Mouse (Mus musculus): ENCODE results near the gene Nufip1. TPM values are rescaled to one million over a fixed set of nuclear protein-coding genes. Genes with fewer than 3 reads are reported as not detected.

Gene Nufip1
- total and polyA plus RNA-seq, 3 experiments, result 20.6 to 36.5 (median 21.6) TPM

GRCm38 (mm10) chr14:76147061-76147460 lies 36.4 kb downstream of the Nufip1 start:
- H3K79me2 ChIP-seq (ENCODE audit: control insufficient read depth, insufficient read depth, low read length, poor library complexity), result no peaks in the 10 kb centered on the region; the same call in 1 of the 2 replicates
- no peak for DNase-seq (ENCODE audit: low read depth, low spot score)
- peaks cover 0 to 26% of the 10 kb centered on the region in 2 experiments; a peak in 2 of 4 replicates for H3K36me3 ChIP-seq (ENCODE audit: control insufficient read depth in 1 of 2, insufficient read depth in 2 of 2, low read length in 2 of 2)
- H3K9ac ChIP-seq (ENCODE audit: control insufficient read depth, low read depth, low read length, poor library complexity, severe bottlenecking), result no peak overlapping the region
- H3K4me3 ChIP-seq (ENCODE audit: control insufficient read depth in 1 of 2, insufficient read depth in 1 of 2, low read depth in 2 of 2, low read length in 2 of 2), result no peak overlapping the region
- TF ChIP-seq USF1 (IDR thresholded peaks at IDR 0.05; ENCODE audit: low read depth, low read length), result no peak
- TF ChIP-seq RAD21 (IDR thresholded peaks at IDR 0.05; ENCODE audit: low read depth, low read length), result no peak
- no peak for TF ChIP-seq USF2 (IDR thresholded peaks at IDR 0.05; ENCODE audit: borderline replicate concordance in 1 of 2, insufficient read depth in 1 of 2, low read depth in 1 of 2, low read length in 2 of 2)
- TF ChIP-seq POLR2A (IDR thresholded peaks at IDR 0.05; ENCODE audit: control insufficient read depth in 1 of 2, insufficient read depth in 1 of 2, low read depth in 1 of 2, low read length in 2 of 2, poor library complexity in 1 of 2), result no peak
- TF ChIP-seq E2F4 (IDR thresholded peaks at IDR 0.05; ENCODE audit: borderline replicate concordance, low read depth, low read length), result no peak
- no peak for TF ChIP-seq ETS1 (IDR thresholded peaks at IDR 0.05; ENCODE audit: low read depth, low read length)
- TF ChIP-seq SIN3A (IDR thresholded peaks at IDR 0.05; ENCODE audit: low read length), result no peak
- no peak for TF ChIP-seq MAX (IDR thresholded peaks at IDR 0.05; ENCODE audit: low read length)
- no peaks in the 10 kb centered on the region for H3K9me3 ChIP-seq (replicated peaks; ENCODE audit: insufficient read depth, low read length)
- peaks cover 5 to 35% of the 10 kb centered on the region in 2 experiments for H3K4me1 ChIP-seq (ENCODE audit: control insufficient read depth in 1 of 2, insufficient read depth in 2 of 2, low read length in 2 of 2)
- H3K27me3 ChIP-seq (ENCODE audit: control insufficient read depth in 1 of 2, insufficient read depth in 2 of 2, low read length in 2 of 2), result no peaks in the 10 kb centered on the region
- no peak overlapping the region for H3K27ac ChIP-seq (ENCODE audit: control insufficient read depth, low read depth, low read length)

- no peak overlapping the region for H3K9ac ChIP-seq (ENCODE audit: control insufficient read depth, low read depth, low read length, poor library complexity, severe bottlenecking)
- H3K4me1 ChIP-seq (ENCODE audit: control insufficient read depth in 1 of 2, insufficient read depth in 2 of 2, low read length in 2 of 2), result peaks cover 5 to 35% of the 10 kb centered on the region in 2 experiments
- no peak for DNase-seq (ENCODE audit: low read depth, low spot score)
- H3K4me3 ChIP-seq (ENCODE audit: control insufficient read depth in 1 of 2, insufficient read depth in 1 of 2, low read depth in 2 of 2, low read length in 2 of 2), result no peak overlapping the region
- H3K36me3 ChIP-seq (ENCODE audit: control insufficient read depth in 1 of 2, insufficient read depth in 2 of 2, low read length in 2 of 2), result peaks cover 0 to 26% of the 10 kb centered on the region in 2 experiments; a peak in 2 of 4 replicates
- H3K27me3 ChIP-seq (ENCODE audit: control insufficient read depth in 1 of 2, insufficient read depth in 2 of 2, low read length in 2 of 2), result no peaks in the 10 kb centered on the region
- no peaks in the 10 kb centered on the region; the same call in 1 of the 2 replicates for H3K79me2 ChIP-seq (ENCODE audit: control insufficient read depth, insufficient read depth, low read length, poor library complexity)
- H3K27ac ChIP-seq (ENCODE audit: control insufficient read depth, low read depth, low read length), result no peak overlapping the region
- no peak for TF ChIP-seq MXI1 (IDR thresholded peaks at IDR 0.05; ENCODE audit: low read depth, low read length)
- TF ChIP-seq POLR2AphosphoS2 (IDR thresholded peaks at IDR 0.05; ENCODE audit: low read length), result no peak
- TF ChIP-seq SIN3A (IDR thresholded peaks at IDR 0.05; ENCODE audit: low read length), result no peak
- no peak for TF ChIP-seq JUND (IDR thresholded peaks at IDR 0.05; ENCODE audit: low read depth, low read length)
- no peak for TF ChIP-seq MEF2A (IDR thresholded peaks at IDR 0.05; ENCODE audit: extremely low read depth, insufficient replicate concordance, low read depth, low read length, poor library complexity, severe bottlenecking)
- TF ChIP-seq ZKSCAN1 (IDR thresholded peaks at IDR 0.05; ENCODE audit: low read depth, low read length), result no peak
- no peak for TF ChIP-seq CTCF (IDR thresholded peaks at IDR 0.05 in 2 of 3, conservative IDR thresholded peaks at IDR 0.05 in 1 of 3; ENCODE audit: control insufficient read depth in 1 of 3, insufficient read depth in 1 of 3, low read depth in 2 of 3, low read length in 3 of 3, poor library complexity in 1 of 3, severe bottlenecking in 1 of 3)
- no peak for TF ChIP-seq ZMIZ1 (IDR thresholded peaks at IDR 0.05; ENCODE audit: low read depth, low read length)
- TF ChIP-seq GATA1 (IDR thresholded peaks at IDR 0.05; ENCODE audit: low read depth, low read length), result no peak
- TF ChIP-seq POLR2A (IDR thresholded peaks at IDR 0.05; ENCODE audit: control insufficient read depth in 1 of 2, insufficient read depth in 1 of 2, low read depth in 1 of 2, low read length in 2 of 2, poor library complexity in 1 of 2), result no peak
- TF ChIP-seq SMC3 (IDR thresholded peaks at IDR 0.05; ENCODE audit: low read depth, low read length), result no peak
- TF ChIP-seq MYB (IDR thresholded peaks at IDR 0.05; ENCODE audit: low read depth, low read length), result no peak
- TF ChIP-seq ZC3H11A (IDR thresholded peaks at IDR 0.05; ENCODE audit: low read depth, low read length), result no peak
- TF ChIP-seq USF1 (IDR thresholded peaks at IDR 0.05; ENCODE audit: low read depth, low read length), result no peak
- no peak for TF ChIP-seq ZNF384 (IDR thresholded peaks at IDR 0.05; ENCODE audit: low read depth, low read length)
- no peak for TF ChIP-seq KAT2A (conservative IDR thresholded peaks at IDR 0.05; ENCODE audit: low read depth, low read length)
- TF ChIP-seq MYC (IDR thresholded peaks at IDR 0.05; ENCODE audit: low read depth, low read length), result no peak
- no peaks in the 10 kb centered on the region for H3K9me3 ChIP-seq (replicated peaks; ENCODE audit: insufficient read depth, low read length)
These were observed 37.6 kb downstream of the Nufip1 start for GRCm38 (mm10) chr14:76148294-76148693.

Data from MEL (cell line).